Mouse (Mus musculus) urinary bladder, postnatal 36 days (tissue): ENCODE measurements around the gene Ubxn10.

Experiments used
- DNase-seq, 2 experiments: peaks; one replicate each; pipeline ENCODE4 v3.0.0; 2022; ENCODE audit warnings: low spot score in 2 of 2, mixed read lengths in 1 of 2

Ubxn10 gene

DNA sequence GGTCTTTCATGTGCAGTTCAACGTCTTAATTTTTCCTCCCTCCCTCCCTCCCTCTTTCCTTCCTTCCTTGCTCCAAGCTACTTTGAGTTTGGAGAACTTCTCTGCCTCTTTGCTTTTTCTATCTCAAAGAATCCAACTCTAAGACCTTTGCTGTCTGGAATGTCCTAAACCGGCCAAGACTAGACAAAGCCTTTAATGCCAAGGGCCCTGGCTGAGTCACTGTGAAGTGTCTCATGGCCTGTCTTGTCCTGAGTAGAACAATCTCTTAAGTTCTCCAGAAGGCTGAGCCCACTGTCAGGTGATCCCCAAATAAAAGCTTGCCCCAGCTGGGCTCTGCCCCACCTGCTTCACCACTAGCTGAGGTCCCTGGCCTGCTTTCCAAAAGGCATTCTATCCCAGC is 34.9 kb downstream of the Ubxn10 start:
- no peak for DNase-seq

DNA sequence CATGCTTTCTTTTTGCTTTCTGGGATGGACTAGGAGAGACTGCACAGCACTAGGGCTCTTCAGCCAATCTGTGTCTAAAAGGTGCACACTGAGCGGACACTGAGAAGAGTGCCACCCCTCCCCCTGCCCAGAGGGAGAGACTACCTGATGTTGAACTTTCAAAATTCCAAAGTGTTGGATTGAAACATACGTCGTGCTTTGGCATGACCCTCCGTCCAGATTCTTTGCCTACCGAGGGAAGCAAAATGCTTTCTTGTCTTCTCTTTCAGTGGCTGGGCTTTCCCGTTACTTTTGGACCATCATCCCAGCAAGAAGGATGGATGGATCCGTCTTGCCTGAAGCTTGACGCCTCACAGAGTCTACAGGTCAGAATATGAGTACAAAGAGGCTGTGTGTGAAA is 35.9 kb downstream of the Ubxn10 start:
- no peak for DNase-seq

DNA sequence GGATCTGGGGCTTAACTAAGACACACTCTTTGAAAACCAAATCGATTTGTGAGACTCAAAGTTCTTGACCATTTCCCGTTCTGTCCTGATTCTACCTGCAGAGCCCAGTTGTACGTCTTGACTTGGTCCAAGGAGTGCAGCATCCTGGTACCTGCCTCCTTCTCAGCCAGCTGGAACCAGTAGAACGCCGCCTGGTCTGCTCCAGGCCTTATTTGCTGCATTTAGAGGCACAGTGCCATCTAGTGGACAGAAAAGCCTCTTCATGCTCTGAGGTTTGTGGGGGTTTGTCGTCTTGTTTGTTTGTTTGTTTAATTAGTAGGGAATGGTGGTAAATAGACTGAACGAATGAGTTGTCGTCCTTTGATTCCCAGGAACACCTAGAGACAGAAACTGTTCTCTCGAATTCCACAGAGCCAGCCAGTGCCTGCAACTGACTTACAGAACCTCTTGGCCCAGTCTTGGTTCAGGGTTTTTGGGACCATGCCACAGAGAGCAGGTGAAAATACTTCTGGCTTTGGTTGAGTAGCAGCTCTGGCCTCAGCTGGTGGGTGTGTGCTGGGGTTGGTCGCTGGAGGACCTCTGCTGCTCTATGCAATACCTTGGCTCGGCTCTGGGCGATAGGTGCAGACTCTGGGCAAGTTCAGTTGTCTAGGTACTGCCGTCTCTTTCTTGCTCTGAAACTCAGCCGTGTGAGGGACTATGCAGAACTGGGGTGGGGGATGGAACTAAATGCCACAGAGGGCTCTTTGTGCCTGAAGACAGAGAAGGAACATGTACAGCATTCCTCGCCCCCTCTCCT is 36.6 kb downstream of the Ubxn10 start:
- peak; percentile 25 to 37 for DNase-seq

DNA sequence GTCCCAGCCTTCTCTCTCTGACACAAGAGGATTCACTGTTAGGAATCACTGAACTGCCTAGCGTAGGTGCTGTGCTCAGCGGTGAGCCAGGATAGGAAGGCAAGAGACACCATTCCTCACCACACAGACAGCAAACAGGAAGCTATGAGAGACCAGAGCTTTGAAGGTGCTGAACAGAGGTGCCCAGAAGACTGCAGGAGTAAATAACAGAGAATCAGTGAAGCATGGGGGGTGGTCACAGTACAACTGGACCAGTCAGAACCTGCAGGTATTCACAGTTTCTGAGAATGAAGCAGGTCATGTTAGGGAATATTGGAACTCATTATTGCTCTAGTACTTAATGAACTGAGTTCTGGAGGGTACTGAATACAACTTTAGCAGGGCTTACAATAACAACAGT is 38.7 kb downstream of the Ubxn10 start:
- no peak for DNase-seq

DNA sequence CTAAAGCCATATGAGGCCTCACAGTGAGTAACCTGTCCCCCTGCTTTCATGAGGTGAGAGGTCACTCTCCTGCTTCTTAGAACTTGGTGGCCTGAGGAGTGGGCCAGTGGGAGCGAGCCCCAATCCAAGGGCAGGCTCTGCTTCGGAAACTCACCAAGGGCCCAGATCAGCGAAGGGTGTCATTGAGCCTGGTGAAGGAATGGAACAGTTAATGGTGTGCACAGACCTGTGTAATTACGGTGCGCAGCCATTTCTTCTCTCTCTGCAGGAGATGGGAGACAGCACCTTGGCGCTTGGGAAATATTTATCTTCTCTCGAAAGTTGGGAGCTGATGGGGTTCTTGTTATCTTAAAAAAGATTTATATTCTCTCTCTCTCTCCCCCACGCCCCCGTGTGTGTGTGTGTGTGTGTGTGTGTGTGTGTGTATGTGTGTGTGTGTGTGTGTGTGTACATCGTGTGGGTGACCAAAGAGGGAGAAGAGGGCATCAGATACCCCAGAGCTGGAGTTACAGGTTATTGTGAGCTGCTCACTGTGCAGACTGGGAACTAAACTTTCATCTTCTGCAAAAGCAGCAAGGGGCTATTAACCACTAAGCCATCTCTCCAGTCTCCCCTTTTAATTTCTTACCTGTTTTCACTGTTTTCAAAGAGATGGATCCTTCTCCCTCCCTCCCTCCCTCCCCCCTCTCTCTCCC is 39.7 kb downstream of the Ubxn10 start:
- DNase-seq: no peak

DNA sequence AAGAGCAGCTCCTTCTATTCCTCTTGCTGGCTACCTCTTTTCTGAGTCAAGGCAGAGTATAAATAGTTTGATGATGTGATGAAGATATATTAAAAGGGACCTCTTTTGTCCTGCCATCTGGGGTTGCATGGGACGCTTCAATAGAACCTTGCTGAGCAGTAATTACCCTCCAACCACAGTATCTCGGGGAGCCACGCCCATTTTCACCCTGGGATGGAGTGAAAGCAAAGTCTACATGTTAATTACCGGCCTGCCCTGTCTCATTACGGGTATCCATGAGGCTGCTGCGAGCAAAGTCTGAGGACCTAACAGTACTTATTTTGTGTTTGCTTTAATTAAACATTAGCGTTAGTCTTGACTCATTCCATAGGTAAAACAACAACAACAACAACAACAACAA is 40.2 kb downstream of the Ubxn10 start:
- DNase-seq: no peak

DNA sequence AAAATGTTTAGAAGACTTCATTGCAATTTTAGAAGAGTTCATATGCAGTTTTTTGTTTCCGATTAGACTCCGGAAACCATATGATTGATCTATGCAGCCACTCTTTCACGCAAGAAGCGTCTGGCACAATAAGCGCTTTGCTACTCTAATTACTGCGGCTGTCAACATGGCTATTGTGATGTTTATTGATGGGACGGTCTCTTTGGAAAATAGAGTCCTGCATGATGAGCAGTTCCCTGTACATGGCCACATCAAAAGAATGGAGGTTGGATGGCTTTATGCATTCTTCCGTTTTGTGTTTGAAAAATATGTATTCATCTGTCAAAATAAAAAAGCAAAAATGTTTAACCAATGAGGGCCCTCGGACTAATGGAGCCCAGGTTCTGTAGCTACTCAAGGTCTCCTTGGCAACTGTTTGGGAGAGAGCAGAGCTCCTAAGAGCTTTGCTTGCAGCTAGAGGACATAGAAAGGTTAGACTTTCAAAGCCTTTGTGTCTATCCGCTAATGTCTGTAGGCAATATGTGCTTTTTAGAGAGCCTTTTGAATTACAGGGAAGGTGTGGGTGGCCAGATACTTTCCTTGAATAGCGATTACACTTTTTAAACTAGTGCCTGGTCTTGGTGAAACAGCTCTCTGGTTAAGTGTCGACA is 43.8 kb downstream of the Ubxn10 start:
- no peak for DNase-seq

DNA sequence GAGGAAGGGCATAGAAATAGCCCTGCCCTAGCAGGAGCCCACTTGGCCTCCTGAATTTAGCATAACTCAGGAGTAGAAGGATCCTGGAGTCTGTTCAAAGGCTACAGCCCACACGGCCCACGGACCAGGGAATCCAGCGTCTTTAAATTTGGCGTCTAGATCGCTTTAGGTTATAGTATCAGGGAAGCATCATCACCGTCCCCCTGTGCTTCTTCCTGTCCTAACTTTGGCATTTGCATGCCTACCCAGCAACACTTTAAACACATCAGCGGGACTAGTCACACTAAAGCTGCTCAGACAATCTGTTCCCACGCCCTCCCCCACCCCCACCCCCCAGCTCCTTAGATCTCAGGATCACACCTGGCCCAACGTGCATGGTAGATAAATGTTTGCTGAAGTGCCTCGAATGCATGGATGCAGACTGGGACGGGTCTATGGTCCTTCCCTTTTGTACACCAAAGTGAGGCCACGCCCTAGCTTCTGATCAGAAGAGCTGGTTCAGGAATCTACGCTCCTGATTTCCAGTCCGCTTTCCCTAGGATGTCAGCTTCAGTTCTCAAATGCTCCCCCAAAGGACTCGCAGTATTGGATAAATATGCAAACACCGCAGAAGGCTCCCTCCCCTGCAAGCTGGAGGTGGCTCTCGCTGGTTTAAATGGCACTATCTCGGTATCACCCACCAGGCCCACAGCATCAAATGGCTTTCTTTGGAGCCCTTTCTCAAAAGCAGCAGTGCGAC is 45.4 kb downstream of the Ubxn10 start:
- DNase-seq: no peak

DNA sequence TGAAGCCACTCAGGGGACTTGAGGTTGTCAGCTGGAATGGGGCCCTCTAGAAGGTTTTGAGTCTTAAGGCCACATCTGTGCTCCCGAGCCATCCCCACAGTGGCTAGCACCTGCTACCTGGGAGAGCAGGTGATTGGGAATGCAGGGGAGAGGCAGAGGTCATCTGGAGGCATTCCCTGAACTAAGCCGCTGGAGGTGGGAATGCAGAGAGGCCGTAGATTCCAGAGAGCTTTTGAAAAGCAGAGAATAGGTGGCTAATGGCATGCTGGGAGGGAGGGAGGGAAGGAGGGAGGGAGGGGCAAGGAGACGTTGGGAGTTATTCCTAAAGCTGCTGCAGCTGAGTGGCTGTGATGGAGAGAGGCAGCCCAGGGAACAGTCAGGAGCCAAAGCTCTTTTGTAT is 46.4 kb downstream of the Ubxn10 start:
- DNase-seq: no peak

DNA sequence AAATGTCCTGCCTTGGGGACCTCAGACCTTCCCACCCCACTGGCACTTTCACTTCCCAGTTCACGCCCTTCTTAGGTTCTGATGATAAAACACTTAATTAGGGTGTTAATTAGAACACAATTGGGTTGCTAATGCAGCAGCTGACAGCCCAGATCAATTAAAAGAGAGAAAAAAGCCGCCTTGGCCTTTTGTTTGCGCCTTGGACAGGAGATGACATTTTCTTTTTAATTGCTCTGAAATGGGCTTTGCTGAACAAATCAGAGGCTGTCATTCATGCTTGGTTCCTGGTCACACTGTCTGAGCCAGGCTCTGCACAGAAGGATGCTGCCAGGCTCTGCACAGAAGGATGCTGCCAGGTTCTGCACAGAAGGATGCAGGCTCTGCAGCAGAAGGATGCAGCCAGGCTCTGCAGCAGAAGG is 47.9 kb downstream of the Ubxn10 start:
- DNase-seq: no peak

DNA sequence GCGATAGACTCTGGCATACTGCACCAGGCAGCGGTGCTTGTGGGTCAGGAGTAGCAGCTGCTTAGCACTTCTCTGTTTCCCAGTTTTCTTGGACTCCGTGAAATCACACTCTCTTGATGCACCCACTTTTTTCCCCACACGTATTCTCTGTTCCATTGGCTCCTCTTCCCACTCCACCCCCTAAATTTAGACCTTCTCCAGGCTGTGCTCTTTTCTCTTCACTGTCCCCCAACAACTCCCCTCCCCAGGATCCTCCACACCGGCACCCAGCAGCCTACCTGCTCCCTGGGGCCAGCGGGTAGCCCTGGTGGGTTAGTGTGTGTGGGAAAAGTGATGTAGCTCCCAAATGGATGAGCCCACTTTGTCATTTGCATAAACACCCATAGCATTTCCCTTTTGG is 51.2 kb downstream of the Ubxn10 start:
- no peak for DNase-seq

DNA sequence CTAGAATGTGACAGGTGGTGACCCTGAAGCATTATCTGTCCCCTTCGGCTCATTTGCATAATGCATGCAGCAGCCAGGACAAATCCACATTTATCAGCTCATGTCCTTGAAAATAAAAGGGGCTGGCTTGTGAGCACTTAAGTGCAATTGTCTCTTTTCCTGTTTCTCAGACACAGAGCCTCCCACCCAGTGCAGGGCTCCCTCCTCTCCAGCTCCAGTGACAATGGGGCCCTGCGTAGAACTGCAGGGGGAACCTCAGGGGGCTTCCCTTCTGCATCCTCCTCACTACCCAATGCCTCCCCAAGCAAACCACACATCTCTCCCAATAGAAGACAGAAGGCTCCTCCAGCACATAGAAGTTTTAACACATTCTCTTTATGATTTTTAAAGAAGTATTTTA is 54.2 kb downstream of the Ubxn10 start:
- DNase-seq: no peak

DNA sequence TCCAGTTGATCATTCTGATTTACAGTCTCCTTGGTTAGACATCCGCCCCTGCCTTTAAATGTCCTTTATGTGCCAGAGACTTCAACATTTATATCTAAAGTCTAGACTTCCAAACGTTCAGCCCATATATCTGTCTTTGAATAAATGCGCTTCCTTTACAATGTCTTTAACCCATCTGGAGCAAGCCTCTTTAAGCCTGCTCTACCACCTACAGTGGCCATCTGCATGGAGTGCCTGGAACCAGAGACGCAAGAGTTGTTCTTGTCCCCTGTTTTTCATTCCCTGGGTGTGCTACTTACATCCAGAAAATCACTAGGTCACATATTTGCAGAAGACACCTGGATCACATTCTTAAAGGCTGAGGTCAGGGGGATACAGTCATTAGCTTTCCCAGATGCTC is 56.8 kb downstream of the Ubxn10 start:
- no peak for DNase-seq

DNA sequence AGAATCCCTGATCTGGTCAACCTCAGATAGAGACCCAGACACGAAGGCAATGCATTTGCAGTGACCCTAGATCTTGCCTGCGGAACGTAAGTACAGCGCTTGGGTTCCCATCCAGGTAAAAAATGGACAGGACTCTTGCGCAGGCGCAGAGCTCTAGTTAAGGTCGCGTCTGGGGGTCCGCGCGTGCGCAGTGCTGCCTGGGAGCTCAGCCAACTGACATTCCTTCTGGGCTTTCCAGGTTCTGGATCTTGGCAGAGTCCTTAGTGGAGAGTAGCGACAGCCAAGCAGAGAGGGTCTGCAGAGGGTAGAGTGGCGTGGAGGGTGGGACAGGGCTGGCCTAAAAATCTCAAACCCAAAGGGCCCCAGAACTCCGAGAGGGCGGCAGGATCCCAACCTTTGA is 59.4 kb downstream of the Ubxn10 start:
- DNase-seq: no peak

DNA sequence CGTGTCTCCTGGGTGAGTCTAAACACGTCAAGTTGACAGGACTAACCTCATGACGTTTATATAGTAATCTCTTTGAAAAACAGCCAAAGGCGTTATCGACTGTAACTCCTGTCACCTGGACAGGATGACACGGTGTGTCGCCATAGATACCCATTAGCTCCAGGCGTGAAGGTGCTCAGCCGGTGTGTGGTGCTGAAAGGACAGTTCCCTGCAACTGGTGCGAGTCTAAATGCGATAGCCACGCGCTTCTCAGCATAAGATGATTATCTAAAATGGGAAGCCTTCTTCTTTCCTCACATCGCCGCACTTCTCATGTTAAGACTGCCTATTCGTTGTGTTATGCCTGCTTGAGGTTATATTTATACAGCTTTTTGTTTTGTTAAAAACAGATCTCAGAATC is 60.5 kb downstream of the Ubxn10 start:
- DNase-seq: no peak

DNA sequence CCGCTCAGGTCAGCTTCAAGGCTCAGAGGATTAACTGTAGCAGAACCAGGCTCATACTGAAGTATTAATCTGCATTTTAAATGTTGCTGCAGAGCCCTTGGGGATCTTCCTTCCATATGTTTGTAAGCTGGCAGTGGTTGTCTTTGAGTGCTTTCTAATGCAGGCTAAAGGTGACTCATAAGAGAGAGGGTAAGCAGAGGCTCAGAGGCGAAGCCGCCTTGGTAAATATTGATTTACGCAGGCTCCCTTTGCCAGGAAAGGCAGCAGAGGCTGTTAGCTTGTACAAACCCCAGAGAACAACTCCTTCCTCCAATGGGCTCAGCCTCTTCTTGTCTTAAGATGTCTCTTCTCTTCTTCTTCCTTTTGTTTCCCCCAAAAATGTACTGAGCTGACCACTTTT is 64.8 kb downstream of the Ubxn10 start:
- DNase-seq: no peak

DNA sequence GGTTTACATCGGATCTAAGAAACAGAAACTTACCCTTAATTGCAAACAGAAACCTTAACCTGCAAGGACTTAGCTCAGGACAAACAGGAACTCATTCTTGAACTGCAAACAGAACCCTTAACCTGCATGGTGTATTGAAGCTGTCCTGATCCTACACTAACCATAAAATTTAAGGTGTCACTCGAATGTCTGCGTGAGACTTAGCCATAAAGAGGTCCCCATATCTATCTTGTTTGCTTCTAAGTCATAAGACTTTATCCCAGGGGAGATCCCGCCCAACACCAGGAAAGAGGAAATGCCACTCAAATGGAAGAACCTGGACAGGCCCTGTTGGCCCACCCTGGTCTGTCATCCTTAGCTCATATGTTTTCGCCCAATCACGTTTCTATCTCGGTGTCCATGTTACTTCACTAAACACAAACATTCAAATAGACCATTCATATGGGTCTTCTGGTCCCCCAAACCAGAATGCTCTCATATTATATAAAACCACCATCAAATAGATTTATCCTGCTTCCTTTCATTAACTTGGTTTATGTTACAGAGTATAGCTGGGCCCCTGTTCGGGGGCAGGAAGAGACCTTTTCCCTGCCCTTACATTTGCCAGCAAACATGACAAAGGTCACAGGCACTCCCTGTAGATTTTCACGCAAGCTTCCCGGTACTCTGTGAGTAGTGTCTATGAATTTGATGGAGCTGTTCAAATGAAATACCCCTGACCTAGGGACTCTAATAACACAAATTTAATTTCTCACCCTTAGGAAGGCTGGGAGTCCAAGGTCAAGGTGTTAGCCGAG is 66.7 kb downstream of the Ubxn10 start:
- DNase-seq: no peak

DNA sequence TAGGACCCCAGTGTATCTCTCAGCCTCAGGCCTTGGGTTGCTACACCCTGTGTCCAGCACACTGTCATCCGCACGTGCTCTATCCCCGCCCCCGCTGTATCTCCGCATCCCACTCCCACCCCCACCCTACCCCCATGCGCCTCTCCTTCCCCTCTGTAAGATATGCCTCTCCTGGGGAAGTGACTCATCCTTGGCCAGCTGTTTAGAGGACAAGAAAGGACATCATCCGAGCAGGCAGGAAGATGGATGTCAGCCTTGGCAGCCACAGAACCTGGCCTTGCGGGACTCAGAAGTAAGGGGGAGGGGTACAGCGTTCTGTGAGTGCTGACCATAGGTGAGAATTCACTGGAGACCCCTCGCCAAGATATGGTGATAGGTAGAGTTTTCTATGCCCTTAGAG is 70.4 kb downstream of the Ubxn10 start:
- DNase-seq: no peak

DNA sequence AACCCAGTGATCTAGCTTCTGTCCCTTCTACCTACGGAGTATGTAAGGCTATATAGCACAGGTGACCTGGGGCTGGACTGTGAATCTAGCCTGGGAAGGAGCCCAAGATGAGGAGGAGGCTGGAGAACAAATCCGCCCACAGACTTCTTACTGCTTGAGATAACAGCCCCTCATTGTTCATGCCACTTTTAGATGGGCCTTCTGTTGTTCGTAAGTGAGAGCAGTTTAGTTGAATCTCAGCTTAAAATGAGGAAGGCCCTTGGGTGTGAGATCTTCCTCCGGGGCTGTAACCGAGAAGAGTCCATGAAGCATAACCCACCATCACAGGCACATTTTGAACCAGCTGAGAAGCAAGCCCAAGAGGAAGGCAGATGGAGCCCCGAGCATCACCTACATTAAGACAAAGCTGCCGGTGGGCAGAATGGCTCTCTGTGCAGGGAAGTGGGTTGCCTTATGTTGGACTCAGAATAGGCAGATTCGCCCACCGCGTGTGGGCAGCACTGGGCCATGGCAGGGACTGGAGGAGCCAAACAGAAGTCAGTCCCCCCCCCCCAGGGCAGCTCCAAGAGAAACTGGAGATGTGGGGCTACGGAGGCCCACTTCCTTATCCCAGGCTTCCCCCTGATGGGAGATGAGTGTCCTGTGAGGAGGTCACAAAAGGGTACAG is 76.9 kb downstream of the Ubxn10 start:
- DNase-seq: no peak
